Mouse (Mus musculus) small intestine, adult 2 months (tissue): ENCODE measurements at regions not wholly inside any gene's neighbourhood (a gene's known extent, or its start where the extent isn't known, plus 50 kb on each side); places are given as distances from the start of the nearest gene placed in this dataset.

Experiments used
- H3K27ac ChIP-seq: fragments of 200-500 bp; 2 replicates; pipeline ENCODE4 v1.5.1; 2012; ENCODE audit warnings: low read depth, low read length, control low read depth, inconsistent platforms; ENCODE audit not compliant: insufficient read depth
- H3K27me3 ChIP-seq: fragments of 200-500 bp; 2 replicates; pipeline ENCODE4 v1.6.1; 2012; ENCODE audit warnings: mild to moderate bottlenecking, moderate library complexity, low read length, inconsistent platforms; ENCODE audit not compliant: control insufficient read depth, insufficient read depth
- H3K36me3 ChIP-seq: fragments of 200-500 bp; 2 replicates; pipeline ENCODE4 v1.6.1; 2012; ENCODE audit warnings: mild to moderate bottlenecking, low read length, control low read depth, inconsistent platforms; ENCODE audit not compliant: control insufficient read depth, insufficient read depth
- H3K4me1 ChIP-seq: fragments of 200-500 bp; 2 replicates; pipeline ENCODE4 v1.6.1; 2012; ENCODE audit warnings: low read length, inconsistent platforms, mixed read lengths; ENCODE audit not compliant: control insufficient read depth, insufficient read depth, insufficient read length
- H3K4me3 ChIP-seq: fragments of 200-500 bp; 2 replicates; pipeline ENCODE4 v1.5.1; 2012; ENCODE audit warnings: low read depth, mild to moderate bottlenecking, control low read depth, inconsistent platforms, low read length, moderate library complexity
- CTCF ChIP-seq: fragments of 200-500 bp; IDR thresholded peaks from 2 replicates; pipeline ENCODE4 v1.5.1; 2012; ENCODE audit warnings: low read depth, mild to moderate bottlenecking, control low read depth, inconsistent platforms, low read length, moderate library complexity, mixed read lengths; ENCODE audit not compliant: insufficient replicate concordance, insufficient read length; ENCODE audit errors: extremely low read depth
- POLR2A ChIP-seq: fragments of 200-500 bp; IDR thresholded peaks from 2 replicates; pipeline ENCODE4 v1.6.1; 2012; ENCODE audit warnings: low read depth, mild to moderate bottlenecking, control low read depth, inconsistent platforms, low read length, moderate library complexity
- WGBS: fragments of 180-500 bp; shearing (Covaris S2); methylation state at CpG from one replicate; pipeline ENCODE4 v1.1.7; 2018; 5-methylcytosine and 5-hydroxymethylcytosine counted together

DNA sequence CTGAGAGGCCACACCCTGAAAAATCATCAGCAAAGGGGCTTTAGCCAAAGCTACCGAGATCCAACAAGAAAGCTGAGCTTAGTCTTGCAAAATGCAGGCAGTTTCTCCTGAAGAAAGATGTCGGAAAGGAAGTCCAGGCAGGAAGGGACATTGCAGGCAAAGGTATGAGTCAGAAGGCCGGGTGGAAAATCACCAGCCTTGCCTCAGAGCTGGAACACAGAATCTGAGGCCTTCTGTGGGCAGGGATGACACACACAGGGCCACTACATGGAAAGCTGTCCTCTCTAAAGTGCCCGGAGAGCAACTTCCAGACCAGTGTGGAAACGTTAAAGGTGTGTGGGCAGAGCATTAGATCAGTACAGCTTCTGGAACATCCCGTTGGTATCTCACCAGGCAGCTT lies 438.5 kb downstream of the Vrk1 start:
- Histone ChIP-seq H3K4me1 (no peaks in the 10 kb centered on the region), H3K36me3 (no peaks in the 10 kb centered on the region), H3K27me3 (no peaks in the 10 kb centered on the region), H3K4me3 (no peak overlapping the region), H3K27ac (no peak overlapping the region)
- WGBS = 65% methylated on average over 6 of the region's 6 CpGs
- TF ChIP-seq CTCF (no peak), POLR2A (no peak)

DNA sequence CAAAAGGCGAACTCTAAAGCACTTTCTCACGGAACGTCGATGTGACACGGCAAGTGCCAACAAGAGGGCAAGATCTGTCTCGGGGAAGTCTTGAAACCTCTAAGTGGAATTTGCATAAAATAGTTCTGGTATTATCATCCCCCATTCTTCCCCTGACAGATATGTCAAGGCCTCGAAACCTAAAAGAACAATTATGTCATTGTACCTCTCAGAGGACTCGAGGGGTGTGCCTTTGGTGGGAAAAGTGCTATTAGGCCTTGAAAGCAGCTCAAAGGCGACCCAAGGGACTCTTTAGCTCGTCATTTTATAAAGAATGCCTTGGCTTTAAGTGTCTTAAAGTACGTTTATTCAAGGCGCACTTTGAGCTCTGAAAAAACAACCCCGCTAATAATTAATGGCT lies 443.5 kb downstream of the Vrk1 start:
- WGBS = 71% methylated on average over 13 of the region's 13 CpGs
- no peak for TF ChIP-seq POLR2A
- TF ChIP-seq CTCF = no peak
- H3K36me3 ChIP-seq = no peaks in the 10 kb centered on the region
- no peak overlapping the region for H3K27ac ChIP-seq
- no peaks in the 10 kb centered on the region for H3K27me3 ChIP-seq
- H3K4me3 ChIP-seq = no peak overlapping the region
- no peaks in the 10 kb centered on the region for H3K4me1 ChIP-seq

DNA sequence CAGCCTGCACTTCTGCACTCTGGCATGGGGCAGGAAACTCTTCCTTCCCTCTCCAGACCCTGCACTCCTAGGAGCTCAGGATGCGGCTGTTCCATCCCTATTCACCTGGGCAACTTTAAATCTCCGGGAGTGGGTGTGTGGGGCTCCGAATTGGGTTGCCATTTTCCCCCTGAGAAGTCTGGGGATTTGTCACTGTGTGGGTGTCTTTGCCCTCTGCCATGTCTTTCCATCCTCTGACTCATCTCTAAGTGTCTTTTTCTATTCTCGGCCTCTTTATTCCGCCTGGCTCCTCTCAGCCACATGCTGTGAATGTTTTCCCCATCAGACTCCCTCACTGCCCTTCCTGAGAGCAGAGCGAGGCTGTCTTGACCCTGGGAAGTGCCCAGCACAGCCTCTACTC lies 448.2 kb downstream of the Vrk1 start:
- Histone ChIP-seq H3K4me1 (no peaks in the 10 kb centered on the region), H3K36me3 (no peaks in the 10 kb centered on the region)

DNA sequence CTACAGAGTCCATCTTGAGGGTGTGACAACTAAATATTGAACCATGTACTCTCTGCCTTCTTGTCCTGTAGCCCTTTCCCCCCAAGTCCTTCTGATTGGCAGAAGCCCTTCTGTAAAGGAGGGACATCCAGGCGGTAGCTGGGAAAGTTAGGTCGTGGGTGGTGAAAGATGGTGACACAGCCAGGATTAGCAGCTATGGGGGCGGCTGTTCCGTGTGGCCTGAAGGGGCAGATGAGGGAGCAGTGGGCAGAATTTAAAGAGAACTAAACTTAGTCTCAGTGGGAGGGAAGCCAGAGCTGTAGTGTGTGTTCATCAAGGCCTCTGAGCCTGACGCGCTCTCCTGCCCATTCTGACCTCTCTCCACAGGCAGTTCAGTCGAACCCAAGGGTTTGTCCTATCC lies 450.6 kb downstream of the Vrk1 start:
- H3K4me1 ChIP-seq = no peaks in the 10 kb centered on the region
- 86% methylated on average over 7 of the region's 7 CpGs for WGBS
- no peaks in the 10 kb centered on the region for H3K27me3 ChIP-seq
- H3K36me3 ChIP-seq = no peaks in the 10 kb centered on the region
- TF ChIP-seq CTCF (no peak), POLR2A (no peak)
- H3K4me3 ChIP-seq = no peak overlapping the region
- H3K27ac ChIP-seq = no peak overlapping the region

More for the DNA sequence above, 448.2 kb downstream of the Vrk1 start:
- Histone ChIP-seq H3K27ac (no peak overlapping the region), H3K27me3 (no peaks in the 10 kb centered on the region), H3K4me3 (no peak overlapping the region)
- no peak for TF ChIP-seq POLR2A
- no peak for TF ChIP-seq CTCF
- WGBS = 59% methylated on average over 6 of the region's 6 CpGs

DNA sequence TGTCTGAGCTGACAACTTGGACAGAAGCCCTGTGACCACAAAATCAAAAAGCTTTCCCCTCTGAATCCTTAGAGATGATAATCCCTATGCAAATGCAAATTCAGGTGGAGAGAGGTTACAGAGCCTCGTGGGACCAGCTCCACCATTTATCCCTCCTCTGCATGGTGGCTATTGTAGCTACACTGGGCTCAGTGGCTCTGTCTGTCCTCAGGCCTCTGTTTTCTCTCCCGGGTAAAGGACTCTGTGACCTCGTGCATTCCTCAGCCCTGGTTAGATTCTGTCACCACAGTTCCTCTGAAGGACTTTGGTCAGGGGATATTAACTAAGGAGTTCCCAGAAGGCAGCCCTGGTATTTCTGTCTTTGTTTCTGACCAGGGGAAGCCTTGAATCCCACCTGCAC lies 452.3 kb downstream of the Vrk1 start:
- TF ChIP-seq CTCF (no peak), POLR2A (no peak)
- Histone ChIP-seq H3K4me3 (no peak overlapping the region), H3K36me3 (no peaks in the 10 kb centered on the region), H3K27ac (no peak overlapping the region), H3K27me3 (no peaks in the 10 kb centered on the region), H3K4me1 (no peaks in the 10 kb centered on the region)
- WGBS = 16% methylated on average over 3 of the region's 3 CpGs

DNA sequence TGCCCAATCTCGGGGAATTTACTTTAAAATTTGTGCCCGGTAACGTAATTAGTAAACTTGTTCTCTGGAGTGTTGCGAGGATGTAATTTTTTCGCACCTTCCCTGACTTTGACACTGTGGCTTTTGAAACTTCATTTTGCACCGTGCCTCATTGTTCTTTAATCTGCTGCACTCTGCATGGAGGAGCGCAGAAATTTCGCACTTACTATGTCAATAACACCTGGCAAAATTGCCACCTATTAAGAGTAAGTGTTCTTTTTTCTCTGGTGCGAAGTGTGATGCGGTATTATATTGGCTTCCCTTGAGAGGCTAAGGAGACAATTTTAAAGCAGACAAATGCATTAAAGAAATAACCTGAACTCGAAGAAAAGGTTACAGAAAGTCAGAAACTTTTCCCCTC lies 454.7 kb downstream of the Vrk1 start:
- WGBS = 23% methylated on average over 11 of the region's 11 CpGs
- H3K36me3 ChIP-seq = no peaks in the 10 kb centered on the region
- no peaks in the 10 kb centered on the region for H3K27me3 ChIP-seq
- H3K4me3 ChIP-seq = no peak overlapping the region
- TF ChIP-seq CTCF (no peak), POLR2A (no peak)
- no peak overlapping the region for H3K27ac ChIP-seq
- no peaks in the 10 kb centered on the region for H3K4me1 ChIP-seq

DNA sequence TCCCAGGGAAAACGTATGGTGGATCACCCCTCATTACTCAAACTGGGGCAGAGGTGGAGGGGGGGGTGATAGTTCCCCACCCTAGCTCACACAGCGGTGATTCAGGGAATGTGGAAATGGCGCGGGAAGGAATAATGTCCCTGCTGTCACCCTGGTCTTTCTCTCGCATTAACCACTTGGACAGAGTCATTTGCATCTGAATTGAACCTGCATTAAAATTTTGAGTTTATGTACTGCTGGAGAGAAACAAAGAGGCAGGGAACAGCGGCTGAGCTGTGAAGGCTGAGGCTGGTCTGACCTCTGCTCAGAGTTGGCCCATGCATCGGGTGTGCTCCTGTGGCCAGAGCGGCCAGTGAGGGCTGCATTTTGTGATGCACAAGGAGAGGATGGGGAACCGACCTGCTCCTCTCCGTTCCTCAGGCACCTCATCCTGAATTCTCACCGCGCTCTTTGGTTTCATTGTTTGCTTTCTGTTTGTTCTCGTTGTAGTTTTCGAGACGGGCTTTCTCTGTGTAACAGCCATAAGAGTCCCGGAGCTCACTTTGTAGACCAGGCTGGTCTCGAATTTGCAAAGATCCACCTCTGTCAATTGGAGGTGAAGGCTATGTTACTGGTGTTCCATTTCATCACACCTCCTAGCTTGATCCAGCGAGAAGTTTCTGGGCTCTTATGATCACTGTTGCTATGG lies 458.3 kb downstream of the Vrk1 start:
- no peaks in the 10 kb centered on the region for H3K4me1 ChIP-seq

More for the DNA sequence above, 458.3 kb downstream of the Vrk1 start:
- TF ChIP-seq CTCF (no peak), POLR2A (no peak)
- Histone ChIP-seq H3K4me3 (no peak overlapping the region), H3K36me3 (no peaks in the 10 kb centered on the region), H3K27ac (no peak overlapping the region), H3K27me3 (no peaks in the 10 kb centered on the region)
- 45% methylated on average over 18 of the region's 18 CpGs for WGBS
